In genomic region chr12:108605521-108606281, GRCm38 (mm10) we compare ENCODE assay signal across 9 mouse cellular contexts. TPM values are rescaled to one million over a fixed set of nuclear protein-coding genes. Genes with fewer than 3 reads are reported as not detected.
A peak's percentile ranks its signal among the peaks of the same experiment; 100 is the strongest.
DNase-seq lines count a peak whose midpoint lies in the region; ATAC-seq and TF ChIP-seq lines count a peak whose summit lies in the region.
"Had no signal": no experiment of that assay in that cellular context is flagged by ENCODE, and none has a peak within 500 bp of the region (broad histone marks: within the 10 kb centered on the region; RNA-seq: fewer than 3 reads in every experiment).

No protein-coding gene starts in this region.

- H3K4me2 ChIP-seq in stomach, embryonic 14.5 days (replicated peaks; ENCODE audit: low read depth, low read length), result 0 out of 2 replicates have a peak overlapping the region, but pooled peaks have one; percentile 3

- H3K27me3 ChIP-seq in midbrain, embryonic 10.5 days (ENCODE audit: low read depth, poor library complexity, severe bottlenecking), result no peaks in the 10 kb centered on the region
- H3K27me3 ChIP-seq in stomach, embryonic 14.5 days (ENCODE audit: control insufficient read depth, insufficient read depth, low read length), result no peaks in the 10 kb centered on the region

- peak; percentile 61; the same call in 1 of the 2 replicates for ATAC-seq in stomach, embryonic 14.5 days (ENCODE audit: insufficient number of reproducible peaks, insufficient read depth, low FRiP score, low read depth)

- no peak overlapping the region for H3K9ac ChIP-seq in stomach, embryonic 14.5 days (replicated peaks; ENCODE audit: low read depth, low read length)

- H3K36me3 ChIP-seq in midbrain, embryonic 10.5 days, result no peaks in the 10 kb centered on the region
- no peaks in the 10 kb centered on the region for H3K36me3 ChIP-seq in stomach, embryonic 14.5 days (ENCODE audit: control insufficient read depth, insufficient read depth, low read length)
- H3K36me3 ChIP-seq: G1E had no signal

- DNase-seq in layer of hippocampus, adult 2 months (ENCODE audit: low spot score in 2 of 2), result peak in 1 of 2 experiments; percentile 16
- no peak for DNase-seq in layer of hippocampus, postnatal 14 days (ENCODE audit: low spot score in 2 of 2)
- DNase-seq in frontal cortex, postnatal 14 days (ENCODE audit: low spot score in 2 of 2), result peak; percentile 24
- peak; percentile 39 for DNase-seq in midbrain, embryonic 10.5 days (ENCODE audit: low spot score)
- DNase-seq in thymus, adult 18-20 months, result no peak
- no peak for DNase-seq in kidney, adult 8-10 months
- no peak for DNase-seq in yolk sac, embryonic 10.5 days (ENCODE audit: low spot score)

- TF ChIP-seq CTCF in layer of hippocampus, adult 2 months (conservative IDR thresholded peaks at IDR 0.05), result no peak

- peaks cover 54% of the 10 kb centered on the region for H3K4me1 ChIP-seq in midbrain, embryonic 10.5 days
- H3K4me1 ChIP-seq in stomach, embryonic 14.5 days (ENCODE audit: control insufficient read depth, insufficient read depth, low read length), result peaks cover 12% of the 10 kb centered on the region

- peak overlapping the region; percentile 40 for H3K27ac ChIP-seq in layer of hippocampus, adult 2 months
- H3K27ac ChIP-seq in midbrain, embryonic 10.5 days (replicated peaks), result peak overlapping the region; percentile 60
- H3K27ac ChIP-seq in stomach, embryonic 14.5 days (ENCODE audit: low read length), result 0 out of 2 replicates have a peak overlapping the region, but pooled peaks have one; percentile 22

- peak overlapping the region; percentile 30 for H3K4me3 ChIP-seq in layer of hippocampus, adult 2 months
- H3K4me3 ChIP-seq in midbrain, embryonic 10.5 days, result peak overlapping the region; percentile 12; the same call in 1 of the 2 replicates
- no peak overlapping the region for H3K4me3 ChIP-seq in stomach, embryonic 14.5 days (ENCODE audit: low read depth, low read length)

- 40% methylated on average over 12 of the region's 12 CpGs for WGBS in midbrain, embryonic 10.5 days
- 41% methylated on average over 12 of the region's 12 CpGs for WGBS in stomach, embryonic 14.5 days

- H3K9me3 ChIP-seq in midbrain, embryonic 10.5 days (replicated peaks), result no peaks in the 10 kb centered on the region
- no peaks in the 10 kb centered on the region for H3K9me3 ChIP-seq in stomach, embryonic 14.5 days (ENCODE audit: control insufficient read depth, low read depth, low read length)

RNA-seq across cellular contexts. Expression of gene Evl, which starts 51.2 kb away (rescaled TPM):
- 100 to 1,000 TPM; 194 to 199 TPM for total RNA-seq in layer of hippocampus, adult 2 months (2021)
- total RNA-seq in layer of hippocampus, postnatal 14 days (2021), result 100 to 1,000 TPM; 224 to 240 TPM
- polyA plus RNA-seq in midbrain, embryonic 10.5 days (2016; fragmentation: Nextera tagmentation; extraction: Ambion mirVana), result 57.7 and 75.0 TPM in 2 replicates
- 78.4 and 80.9 TPM in 2 replicates for polyA plus RNA-seq in stomach, embryonic 14.5 days (2014; fragmentation: Nextera tagmentation; extraction: Ambion mirVana)
- total RNA-seq: G1E had no signal
- polyA plus RNA-seq: G1E had no signal

Comparison
In these comparisons a context has a peak if more than half of its experiments do, and no peak if none do; other contexts are left out.
1. DNase-seq: peak in frontal cortex, postnatal 14 days (2 of 2) and midbrain, embryonic 10.5 days (single experiment); none in layer of hippocampus, postnatal 14 days (0 of 2), thymus, adult 18-20 months (0 of 2), kidney, adult 8-10 months (0 of 2) and yolk sac, embryonic 10.5 days (single experiment).
2. Peak in every context shown above with its lines, with median percentiles within 50 percentile points of each other: H3K27ac ChIP-seq.